Mouse (Mus musculus) embryonic stem cell, embryonic (primary cell): ENCODE data around the gene Megf8.

Experiments
- CTCF ChIA-PET, 4 experiments: fragments of 300-600 bp in 2 of 4; fragments of 350-600 bp in 2 of 4; sonication (Branson Sonifier 250); formaldehyde crosslinking; loops; one replicate each; lab custom pipeline; 2022; ENCODE audit warnings: inconsistent platforms in 2 of 4; lab: Charles Lee
- POLR2A ChIA-PET, 4 experiments: fragments of 300-600 bp in 2 of 4; fragments of 350-600 bp in 2 of 4; sonication (Branson Sonifier 250); formaldehyde crosslinking; loops; one replicate each; lab custom pipeline; 2022; ENCODE audit warnings: antibody characterized with exemption in 4 of 4, inconsistent platforms in 1 of 4; lab: Charles Lee

Gene Megf8

GRCm38 (mm10) chr7:25401986-25402385 is 85.0 kb downstream of the Megf8 start:
- ChIA-PET CTCF (interaction anchor here in 3 of 4 experiments (0.5 to 2.5 kb wide), 46 partner anchors 8 to 429 kb away, joined by 3 to 17 read pairs (median 5); partner anchors contain the start of genes Cxcl17 (in 2 of the 3), Megf8 (in 2 of the 3), Cic (in 1 of the 3) and Pafah1b3 (in 1 of the 3)), POLR2A (interaction anchor here (0.6 to 1.7 kb wide), 7 partner anchors 31 to 497 kb away, joined by 3 to 5 read pairs (median 3); partner anchors contain the start of gene Pafah1b3 (in 1 of the 4))

GRCm38 (mm10) chr7:25402671-25403101 is 85.7 kb downstream of the Megf8 start:
- POLR2A ChIA-PET: interaction anchor here (0.6 to 1.7 kb wide), 12 partner anchors 9 to 498 kb away, joined by 3 to 5 read pairs (median 3); partner anchors contain the start of gene Pafah1b3 (in 1 of the 4)
- CTCF ChIA-PET: interaction anchor here (0.5 to 2.5 kb wide), 74 partner anchors 9 to 430 kb away, joined by 3 to 17 read pairs (median 5); partner anchors contain the start of genes Megf8 (in 3 of the 4), Cxcl17 (in 2 of the 4), Cic (in 1 of the 4) and Pafah1b3 (in 1 of the 4)

DNA sequence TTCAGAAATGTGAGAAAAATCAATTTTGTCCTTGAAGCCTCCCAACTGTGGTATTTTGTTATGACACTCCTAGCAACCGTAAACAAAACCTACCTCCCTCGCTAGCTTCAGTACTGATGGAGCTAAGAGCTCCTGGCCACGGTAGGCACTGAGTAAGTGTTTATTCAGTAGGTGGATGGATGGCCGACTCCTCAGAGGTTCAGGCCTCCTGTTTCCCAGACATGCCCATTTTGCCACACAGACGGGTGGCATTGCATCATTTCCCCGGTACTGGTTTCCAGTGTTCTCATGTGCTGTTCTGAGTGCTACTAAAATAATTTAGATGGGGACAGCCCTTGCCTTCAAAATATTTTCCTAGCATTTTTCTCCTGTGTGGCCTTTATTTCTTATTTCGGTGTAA is 89.5 kb downstream of the Megf8 start:
- ChIA-PET CTCF (interaction anchor here in 1 of 4 experiments (0.5 to 1.6 kb wide), 2 partner anchors 90 to 218 kb away, joined by 4 read pairs; partner anchors contain the start of gene Megf8), POLR2A (no interaction called here)

DNA sequence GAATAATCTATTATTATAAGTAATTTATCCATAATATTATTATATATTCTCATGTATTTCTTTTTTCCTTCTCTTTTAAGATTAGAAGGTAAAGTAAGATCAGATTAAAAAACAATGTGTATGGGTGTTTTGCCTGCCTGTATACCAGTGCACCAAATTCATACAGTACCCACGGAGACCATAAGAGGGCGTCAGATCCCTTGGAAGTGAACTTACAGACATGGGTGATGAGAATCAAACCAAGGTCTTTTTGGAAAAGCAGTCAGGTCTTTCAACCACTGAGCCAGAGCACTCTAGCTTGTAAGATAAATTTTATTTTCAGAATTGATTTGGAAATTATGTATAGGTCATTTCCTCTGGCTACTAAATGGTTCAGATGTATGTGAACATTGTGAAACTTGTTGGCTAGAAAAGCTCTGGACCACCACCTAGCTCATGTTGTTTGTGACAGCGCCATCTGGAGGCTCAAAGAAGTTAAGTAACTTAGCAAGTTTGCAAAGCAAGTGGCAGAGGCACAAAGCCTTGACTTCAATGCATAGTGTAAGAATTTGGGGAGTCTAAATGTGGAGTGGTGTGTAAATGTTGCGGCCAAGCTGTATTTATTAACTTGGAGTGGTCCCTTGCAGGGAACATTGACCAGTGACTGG is 92.3 kb downstream of the Megf8 start:
- CTCF ChIA-PET: interaction anchor here (0.5 to 2.4 kb wide), 89 partner anchors 9 to 1819 kb away, joined by 3 to 15 read pairs (median 4); partner anchors contain the start of genes B9d2 (in 1 of the 4), Ceacam1 (in 1 of the 4), Lipe (in 1 of the 4) and Megf8 (in 1 of the 4)
- POLR2A ChIA-PET: interaction anchor here in 3 of 4 experiments (0.5 to 1.8 kb wide), 13 partner anchors 13 to 311 kb away, joined by 3 to 5 read pairs (median 4); partner anchors contain the start of genes B9d2 (in 1 of the 3) and Megf8 (in 1 of the 3)

DNA sequence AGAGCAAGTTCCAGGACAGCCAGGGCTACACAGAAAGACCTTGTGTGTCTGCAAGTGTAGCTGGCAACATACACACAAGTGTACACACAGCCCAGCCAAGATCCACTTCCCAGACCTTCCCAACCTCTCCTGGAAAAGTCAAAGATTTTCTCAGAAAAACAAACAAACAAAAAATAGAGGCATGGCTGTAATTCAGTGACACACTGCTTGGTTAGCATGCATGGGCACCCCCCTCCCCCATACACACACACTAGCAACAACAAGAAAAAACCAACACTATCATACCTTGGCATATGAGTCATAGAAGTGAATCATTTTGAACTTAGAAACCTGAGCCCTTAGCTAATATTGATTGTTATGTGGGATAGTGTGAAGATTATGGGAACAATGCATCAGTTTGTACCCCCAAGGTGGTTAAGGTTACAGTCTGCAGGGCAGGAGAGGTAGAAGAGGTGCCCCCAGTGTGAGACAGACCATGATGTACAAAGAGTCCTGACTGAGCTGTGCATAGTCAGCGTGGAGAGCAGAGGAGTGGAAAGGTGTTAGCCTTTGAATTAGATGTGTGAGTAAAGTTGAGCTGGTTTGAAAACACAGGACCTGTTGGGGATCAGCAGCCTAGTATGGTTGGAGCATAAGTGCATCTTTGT is 94.1 kb downstream of the Megf8 start:
- POLR2A ChIA-PET: interaction anchor here in 2 of 4 experiments (0.5 to 1.1 kb wide), 2 partner anchors 94 to 210 kb away, joined by 3 to 4 read pairs; partner anchors contain the start of gene Megf8 (in 1 of the 2)
- CTCF ChIA-PET: interaction anchor here (0.5 to 1.8 kb wide), 7 partner anchors 8 to 109 kb away, joined by 3 to 7 read pairs (median 5); no protein-coding TSS in a partner anchor

DNA sequence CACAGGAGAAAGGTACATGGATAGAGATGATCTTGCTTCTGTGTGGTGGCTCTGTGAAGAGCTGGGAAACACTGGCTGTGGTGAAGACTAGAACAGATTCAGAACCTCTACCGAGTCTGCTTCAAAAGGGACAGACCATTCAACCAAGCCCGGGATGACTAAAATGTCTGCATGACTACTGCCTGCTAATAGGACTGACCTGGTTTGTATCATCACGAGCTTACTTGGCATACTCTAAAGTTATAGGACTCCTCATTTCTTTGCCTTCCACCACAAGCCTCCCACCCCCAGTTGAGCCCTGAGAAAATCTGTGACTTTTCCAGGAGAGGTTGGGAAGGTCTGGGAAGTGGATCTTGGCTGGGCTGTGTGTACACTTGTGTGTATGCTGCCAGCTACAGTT is 94.9 kb downstream of the Megf8 start:
- ChIA-PET CTCF (interaction anchor here in 3 of 4 experiments (0.5 to 1.8 kb wide), 4 partner anchors 9 to 85 kb away, joined by 3 to 6 read pairs (median 4); no protein-coding TSS in a partner anchor), POLR2A (interaction anchor here in 1 of 4 experiments (0.5 kb wide), 1 partner anchor 209 kb away, joined by 4 read pairs; no protein-coding TSS in a partner anchor)

GRCm38 (mm10) chr7:25412833-25413441 is 96.0 kb downstream of the Megf8 start, which contains the start of gene Cxcl17:
Gene Cxcl17, minus strand, starts transcription at chr7:25412886.
- POLR2A ChIA-PET: interaction anchor here in 2 of 4 experiments (0.5 to 0.9 kb wide), 4 partner anchors 18 to 338 kb away, joined by 3 to 8 read pairs (median 4); no protein-coding TSS in a partner anchor
- CTCF ChIA-PET: interaction anchor here (0.6 to 2.3 kb wide), 5 partner anchors 10 to 21 kb away, joined by 3 to 10 read pairs (median 4); no protein-coding TSS in a partner anchor
